Mouse (Mus musculus) midbrain, embryonic 13.5 days (tissue): ENCODE data around the gene Rap1gap. TPM values are rescaled to one million over a fixed set of nuclear protein-coding genes. Genes with fewer than 3 reads are reported as not detected.

Experiments
- ATAC-seq: fragments of 200-750 bp; cut with Nextera tagmentation; 2 replicates; pipeline ENCODE4 v1.8.0; 2017; ENCODE audit warnings: mild to moderate bottlenecking, moderate TSS enrichment, moderate library complexity
- H3K27ac ChIP-seq: fragments of 300-500 bp; sonication (generic); 2 replicates; pipeline ENCODE4 v1.5.1; 2015; ENCODE audit warnings: inconsistent platforms, mild to moderate bottlenecking, moderate library complexity
- H3K27me3 ChIP-seq: fragments of 300-500 bp; sonication (generic); 2 replicates; pipeline ENCODE4 v1.6.1; 2015; ENCODE audit warnings: mild to moderate bottlenecking, inconsistent platforms
- H3K36me3 ChIP-seq: fragments of 300-500 bp; sonication (generic); 2 replicates; pipeline ENCODE4 v1.6.1; 2015; ENCODE audit warnings: mild to moderate bottlenecking, inconsistent platforms
- H3K4me1 ChIP-seq: fragments of 300-500 bp; sonication (generic); replicated peaks from 2 replicates; pipeline ENCODE4 v1.6.1; 2015; ENCODE audit warnings: inconsistent platforms
- H3K4me2 ChIP-seq: fragments of 300-500 bp; sonication (generic); replicated peaks from 2 replicates; pipeline ENCODE4 v1.6.1; 2015; ENCODE audit warnings: moderate library complexity, mild to moderate bottlenecking, inconsistent platforms
- H3K4me3 ChIP-seq: fragments of 300-500 bp; sonication (generic); replicated peaks from 2 replicates; pipeline ENCODE4 v1.5.1; 2015; ENCODE audit warnings: mild to moderate bottlenecking, inconsistent platforms
- H3K9ac ChIP-seq: fragments of 300-500 bp; sonication (generic); replicated peaks from 2 replicates; pipeline ENCODE4 v1.6.1; 2015; ENCODE audit warnings: mild to moderate bottlenecking, inconsistent platforms
- H3K9me3 ChIP-seq: fragments of 300-500 bp; sonication (generic); 2 replicates; pipeline ENCODE4 v1.6.1; 2016; ENCODE audit warnings: mild to moderate bottlenecking, inconsistent platforms
- WGBS: fragments of 180-500 bp; shearing (Covaris S2); methylation state at CpG from one replicate; pipeline ENCODE4 v1.1.7; 2015; 5-methylcytosine and 5-hydroxymethylcytosine counted together
- polyA plus RNA-seq: library from polyadenylated mRNA; unstranded; fragments of >200 nt; fragmentation: Nextera tagmentation; extraction: Ambion mirVana; gene quantifications from 2 replicates; pipeline ENCODE4 v1.2.1, GENCODE M21; 2015

Gene Rap1gap
- polyA plus RNA-seq, 1 experiment from 2014 or later = 30.4 TPM

DNA sequence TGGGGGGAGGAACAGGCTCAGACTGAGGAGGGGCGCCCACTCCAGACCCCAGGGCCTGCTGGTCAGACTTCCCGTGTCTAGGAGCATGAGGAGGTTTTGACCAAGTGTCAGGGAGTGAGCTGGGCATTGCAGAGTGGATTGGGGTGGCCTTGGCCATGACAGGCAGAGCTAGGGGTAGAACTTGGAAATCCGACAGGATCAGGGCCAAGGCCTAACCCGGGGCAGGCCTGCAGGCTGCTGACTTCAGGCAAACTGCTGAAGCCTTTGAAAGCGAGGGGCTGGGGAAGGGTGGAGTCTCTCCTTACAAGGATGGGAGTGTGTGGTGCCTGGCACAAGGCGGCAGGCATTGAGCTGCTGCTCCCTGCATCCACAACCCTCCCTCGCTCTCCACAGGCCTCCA lies 52.5 kb downstream of the Rap1gap start:
- H3K9me3 ChIP-seq = no peaks in the 10 kb centered on the region

DNA sequence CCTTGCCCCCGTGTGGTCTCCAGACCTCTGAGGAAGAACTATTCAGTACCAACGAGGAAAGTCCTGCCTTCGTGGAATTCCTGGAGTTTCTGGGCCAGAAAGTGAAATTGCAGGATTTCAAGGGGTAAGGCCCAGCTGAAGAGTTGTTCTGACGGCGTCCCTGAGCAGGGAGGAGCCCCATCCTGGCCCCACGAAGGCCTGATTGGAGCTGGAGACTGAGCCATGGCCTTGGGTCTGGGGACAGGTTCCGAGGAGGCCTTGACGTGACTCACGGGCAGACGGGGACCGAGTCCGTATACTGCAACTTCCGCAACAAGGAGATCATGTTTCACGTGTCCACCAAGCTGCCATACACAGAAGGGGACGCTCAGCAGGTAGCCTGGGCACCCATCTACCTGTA lies 53.1 kb downstream of the Rap1gap start:
- H3K36me3 ChIP-seq = 0 out of 2 replicates have a peak, but pooled peaks cover 1% of the 10 kb centered on the region
- 76% methylated on average over 15 of the region's 15 CpGs for WGBS
- H3K9me3 ChIP-seq = no peaks in the 10 kb centered on the region
- H3K9ac ChIP-seq = no peak overlapping the region
- H3K4me1 ChIP-seq = peaks cover 26% of the 10 kb centered on the region
- no peak overlapping the region for H3K4me2 ChIP-seq
- no peak overlapping the region for H3K4me3 ChIP-seq
- peaks cover 9% of the 10 kb centered on the region; the same call in 1 of the 2 replicates for H3K27me3 ChIP-seq
- no peak overlapping the region for H3K27ac ChIP-seq
- ATAC-seq = no peak

More for the DNA sequence above, 52.5 kb downstream of the Rap1gap start:
- H3K27me3 ChIP-seq = peaks cover 9% of the 10 kb centered on the region; the same call in 1 of the 2 replicates
- no peak overlapping the region; the same call in 1 of the 2 replicates for H3K9ac ChIP-seq
- no peak overlapping the region for H3K4me2 ChIP-seq
- H3K27ac ChIP-seq = no peak overlapping the region
- 0 out of 2 replicates have a peak, but pooled peaks cover 4% of the 10 kb centered on the region for H3K36me3 ChIP-seq
- WGBS = 58% methylated on average over 7 of the region's 7 CpGs
- ATAC-seq = no peak
- no peak overlapping the region for H3K4me3 ChIP-seq
- peaks cover 24% of the 10 kb centered on the region for H3K4me1 ChIP-seq

DNA sequence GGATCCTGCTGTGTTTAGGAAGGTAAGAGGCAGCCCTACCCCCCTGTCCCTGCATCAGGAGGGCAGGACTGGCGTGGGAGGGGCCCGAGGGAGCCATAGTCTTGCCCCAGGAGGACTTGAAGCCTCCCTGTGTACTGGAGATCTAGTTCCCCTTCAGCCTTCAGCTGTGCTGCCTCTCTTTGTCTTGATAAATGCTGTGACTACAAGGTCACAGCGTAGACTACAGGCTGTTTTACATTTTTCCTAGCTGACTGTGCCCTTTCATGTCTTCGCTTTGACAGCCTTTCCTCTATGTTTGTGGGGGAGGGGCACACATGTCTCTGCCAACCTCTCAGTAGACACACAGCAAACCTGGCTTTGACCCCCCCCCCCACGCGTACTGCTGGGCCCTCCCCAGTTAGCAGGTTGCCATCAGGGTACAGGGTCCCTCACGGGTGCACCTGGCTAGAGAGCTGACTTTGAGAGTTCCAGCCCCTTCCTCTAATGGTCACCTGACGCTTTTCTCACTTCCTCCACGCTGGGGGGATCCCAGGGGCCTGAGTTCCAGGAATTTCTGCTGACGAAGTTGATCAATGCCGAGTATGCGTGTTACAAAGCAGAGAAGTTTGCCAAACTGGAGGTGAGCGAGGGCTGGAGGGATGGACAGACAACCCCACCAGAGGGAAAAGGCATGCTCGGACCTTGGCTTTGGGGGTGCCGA lies 55.0 kb downstream of the Rap1gap start:
- no peak overlapping the region for H3K4me3 ChIP-seq
- H3K27ac ChIP-seq = peak overlapping the region; percentile 86
- ATAC-seq = peak; percentile 7; the same call in 1 of the 2 replicates
- H3K4me1 ChIP-seq = peaks cover 44% of the 10 kb centered on the region
- 30% methylated on average over 15 of the region's 15 CpGs for WGBS
- H3K9ac ChIP-seq = peak overlapping the region; percentile 61
- H3K4me2 ChIP-seq = peak overlapping the region; percentile 33
- H3K9me3 ChIP-seq = no peaks in the 10 kb centered on the region
- no peaks in the 10 kb centered on the region for H3K36me3 ChIP-seq
- peaks cover 27% of the 10 kb centered on the region for H3K27me3 ChIP-seq

DNA sequence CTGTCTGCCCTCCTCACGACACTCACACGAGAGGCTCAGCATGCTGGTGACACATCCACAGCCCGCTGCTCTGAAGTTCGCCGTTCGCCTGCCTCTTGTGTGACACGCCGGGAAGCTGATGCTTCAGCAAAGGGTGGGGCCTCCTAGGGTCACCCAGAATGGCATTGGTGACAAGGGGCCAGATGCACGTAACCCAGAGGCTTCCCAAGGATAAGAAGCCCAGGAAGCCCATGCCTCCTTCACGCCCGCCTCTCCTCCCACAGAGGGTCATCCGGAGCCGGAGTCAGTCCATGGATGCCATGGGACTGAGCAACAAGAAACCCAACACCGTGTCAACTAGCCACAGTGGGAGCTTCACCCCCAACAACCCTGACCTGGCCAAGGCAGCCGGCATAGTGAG lies 57.0 kb downstream of the Rap1gap start:
- no peak overlapping the region for H3K27ac ChIP-seq
- H3K9me3 ChIP-seq = no peaks in the 10 kb centered on the region
- no peak overlapping the region for H3K4me2 ChIP-seq
- peaks cover 45% of the 10 kb centered on the region for H3K4me1 ChIP-seq
- H3K36me3 ChIP-seq = 0 out of 2 replicates have a peak, but pooled peaks cover 4% of the 10 kb centered on the region
- no peak overlapping the region for H3K4me3 ChIP-seq
- no peak for ATAC-seq
- H3K9ac ChIP-seq = no peak overlapping the region
- WGBS = 93% methylated on average over 15 of the region's 15 CpGs
- H3K27me3 ChIP-seq = peaks cover 33% of the 10 kb centered on the region

DNA sequence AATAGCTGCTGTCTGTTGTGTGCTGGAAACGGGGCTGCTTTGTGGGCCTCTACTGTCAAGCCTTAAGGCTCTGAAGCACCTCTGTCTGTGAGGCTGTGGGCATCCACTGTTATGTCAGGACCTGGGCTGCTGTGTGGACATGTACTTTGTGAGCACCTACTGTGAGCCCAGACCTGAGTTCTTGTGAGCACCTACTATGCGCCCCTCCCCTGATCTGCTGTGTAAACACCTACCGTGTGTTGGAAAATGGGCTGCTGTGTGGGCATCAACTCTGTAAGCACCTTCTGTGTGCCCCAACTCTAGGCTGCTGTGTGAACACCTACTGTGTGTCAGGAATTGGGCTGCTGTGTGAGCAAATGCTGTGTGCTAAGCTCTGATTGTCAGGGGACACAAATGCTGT lies 57.7 kb downstream of the Rap1gap start:
- WGBS = 88% methylated on average over 3 of the region's 3 CpGs
- no peaks in the 10 kb centered on the region for H3K9me3 ChIP-seq
- no peak overlapping the region for H3K4me3 ChIP-seq
- H3K9ac ChIP-seq = no peak overlapping the region
- H3K4me2 ChIP-seq = no peak overlapping the region
- H3K36me3 ChIP-seq = 0 out of 2 replicates have a peak, but pooled peaks cover 4% of the 10 kb centered on the region
- H3K27ac ChIP-seq = no peak overlapping the region
- ATAC-seq = no peak
- peaks cover 36% of the 10 kb centered on the region for H3K27me3 ChIP-seq
- H3K4me1 ChIP-seq = peaks cover 47% of the 10 kb centered on the region

DNA sequence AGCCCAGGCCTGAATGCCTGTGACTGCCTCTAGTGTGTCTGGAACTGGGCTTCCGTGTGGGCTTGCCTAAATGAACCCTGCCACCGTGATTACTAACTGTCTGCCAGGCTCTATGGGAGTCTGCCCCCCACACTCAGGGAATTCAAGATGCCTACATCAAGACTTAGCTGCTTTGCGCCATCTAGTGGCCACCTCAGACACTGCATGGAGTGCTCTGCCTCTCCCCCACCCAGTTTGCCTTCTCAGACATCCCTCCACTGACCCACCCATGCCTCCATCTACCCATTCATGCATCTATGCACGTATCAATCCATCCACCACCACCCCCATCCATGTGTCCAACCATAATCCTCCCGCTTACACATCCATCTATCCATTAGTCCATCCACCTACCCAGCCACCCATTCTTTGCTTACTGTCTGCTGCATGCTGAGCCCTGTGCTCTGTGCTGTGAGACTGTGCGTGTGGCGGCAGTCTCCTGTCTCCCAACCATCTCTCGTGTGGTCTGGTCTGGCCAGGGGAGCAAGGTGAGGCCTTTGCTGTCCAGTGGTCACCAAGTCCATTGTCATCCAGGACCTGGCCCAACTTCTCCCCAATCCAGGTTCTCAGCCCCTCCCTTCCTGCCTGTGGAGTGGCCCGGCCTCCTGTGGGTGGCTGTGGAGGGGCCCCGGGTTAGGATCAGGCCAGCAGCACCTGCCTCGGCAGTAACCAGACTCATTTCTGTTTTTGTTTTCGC lies 58.3 kb downstream of the Rap1gap start:
- H3K36me3 ChIP-seq = 0 out of 2 replicates have a peak, but pooled peaks cover 4% of the 10 kb centered on the region
- H3K9me3 ChIP-seq = no peaks in the 10 kb centered on the region
- H3K9ac ChIP-seq = peak overlapping the region; percentile 34; the same call in 1 of the 2 replicates
- no peak overlapping the region for H3K27ac ChIP-seq
- H3K4me2 ChIP-seq = peak overlapping the region; percentile 25
- peaks cover 53% of the 10 kb centered on the region for H3K4me1 ChIP-seq
- no peak overlapping the region for H3K4me3 ChIP-seq
- peak; percentile 21 for ATAC-seq
- WGBS = 24% methylated on average over 12 of the region's 12 CpGs
- H3K27me3 ChIP-seq = peaks cover 32% of the 10 kb centered on the region

DNA sequence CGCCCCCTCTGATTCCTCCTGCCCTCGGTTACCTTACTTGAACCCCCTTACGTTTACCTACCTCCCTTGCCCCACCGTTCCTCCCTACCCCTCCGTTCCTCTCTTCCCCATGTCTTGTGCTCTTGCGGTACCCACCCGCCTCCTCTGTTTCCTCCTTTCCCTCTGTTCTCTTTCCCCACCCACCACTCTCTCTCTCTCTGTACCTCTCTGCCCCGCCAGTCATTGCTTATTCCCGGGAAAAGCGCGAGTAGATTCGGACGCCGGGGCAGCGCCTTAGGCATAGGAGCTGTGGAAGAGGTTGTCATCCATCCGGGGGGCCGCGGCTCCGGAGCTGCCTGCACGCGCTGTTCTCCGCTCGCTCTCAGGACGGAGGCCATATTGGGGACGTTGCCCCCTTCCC lies 59.0 kb downstream of the Rap1gap start:
- Histone ChIP-seq H3K36me3 (0 out of 2 replicates have a peak, but pooled peaks cover 4% of the 10 kb centered on the region), H3K4me1 (peaks cover 54% of the 10 kb centered on the region), H3K27ac (no peak overlapping the region), H3K4me2 (peak overlapping the region; percentile 25), H3K9ac (peak overlapping the region; percentile 34; the same call in 1 of the 2 replicates), H3K9me3 (no peaks in the 10 kb centered on the region), H3K4me3 (no peak overlapping the region; the same call in 1 of the 2 replicates), H3K27me3 (peaks cover 29% of the 10 kb centered on the region)
- WGBS = 47% methylated on average over 25 of the region's 25 CpGs
- ATAC-seq = no peak

DNA sequence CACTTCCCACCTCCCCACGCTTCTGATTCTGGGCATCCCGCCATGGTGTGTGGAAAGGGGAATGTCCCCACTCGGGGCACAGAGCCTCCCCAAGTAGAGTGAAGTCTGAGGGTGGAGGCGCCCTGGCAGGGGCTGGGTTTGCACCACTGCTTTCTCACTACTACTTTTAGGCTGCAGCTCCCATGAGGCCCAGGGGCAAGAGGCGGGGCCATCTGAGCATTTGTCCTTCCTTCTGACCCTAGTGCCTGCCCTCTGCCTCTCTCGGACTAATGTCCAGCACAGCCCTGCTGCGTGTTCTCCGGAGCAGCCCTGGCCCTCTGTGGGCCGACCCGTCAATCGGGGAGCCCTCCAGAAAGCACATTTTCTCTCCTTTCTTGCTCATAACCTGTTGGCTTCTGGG lies 59.7 kb downstream of the Rap1gap start:
- H3K9ac ChIP-seq = no peak overlapping the region
- WGBS = 40% methylated on average over 11 of the region's 11 CpGs
- no peak for ATAC-seq
- H3K4me2 ChIP-seq = peak overlapping the region; percentile 25
- H3K27me3 ChIP-seq = peaks cover 34% of the 10 kb centered on the region
- H3K9me3 ChIP-seq = no peaks in the 10 kb centered on the region
- H3K4me1 ChIP-seq = peaks cover 54% of the 10 kb centered on the region
- 0 out of 2 replicates have a peak, but pooled peaks cover 4% of the 10 kb centered on the region for H3K36me3 ChIP-seq
- H3K27ac ChIP-seq = no peak overlapping the region
- H3K4me3 ChIP-seq = no peak overlapping the region

DNA sequence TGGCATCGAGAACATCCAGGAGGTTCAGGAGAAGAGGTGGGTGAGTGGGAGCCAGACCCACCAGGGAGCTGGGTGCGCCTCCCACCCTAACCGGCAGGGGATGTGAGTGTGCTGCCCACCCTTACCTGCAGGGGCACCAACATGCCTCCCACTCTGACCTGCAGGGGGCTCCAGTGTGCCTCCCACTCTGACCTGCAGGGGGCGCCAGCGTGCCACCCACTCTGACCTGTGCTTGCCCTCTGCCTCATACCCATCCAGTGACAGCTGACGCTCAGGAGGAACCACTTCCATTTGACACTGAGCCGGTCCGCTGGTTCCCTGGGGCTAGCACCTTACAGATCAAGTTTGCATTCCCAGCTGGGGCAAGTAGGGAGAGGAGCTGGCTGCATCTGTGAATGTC lies 60.2 kb downstream of the Rap1gap start:
- no peak for ATAC-seq
- 47% methylated on average over 8 of the region's 8 CpGs for WGBS
- Histone ChIP-seq H3K4me2 (no peak overlapping the region), H3K27me3 (peaks cover 38% of the 10 kb centered on the region), H3K4me3 (no peak overlapping the region), H3K4me1 (peaks cover 54% of the 10 kb centered on the region), H3K36me3 (0 out of 2 replicates have a peak, but pooled peaks cover 4% of the 10 kb centered on the region), H3K27ac (no peak overlapping the region), H3K9me3 (no peaks in the 10 kb centered on the region), H3K9ac (no peak overlapping the region)

DNA sequence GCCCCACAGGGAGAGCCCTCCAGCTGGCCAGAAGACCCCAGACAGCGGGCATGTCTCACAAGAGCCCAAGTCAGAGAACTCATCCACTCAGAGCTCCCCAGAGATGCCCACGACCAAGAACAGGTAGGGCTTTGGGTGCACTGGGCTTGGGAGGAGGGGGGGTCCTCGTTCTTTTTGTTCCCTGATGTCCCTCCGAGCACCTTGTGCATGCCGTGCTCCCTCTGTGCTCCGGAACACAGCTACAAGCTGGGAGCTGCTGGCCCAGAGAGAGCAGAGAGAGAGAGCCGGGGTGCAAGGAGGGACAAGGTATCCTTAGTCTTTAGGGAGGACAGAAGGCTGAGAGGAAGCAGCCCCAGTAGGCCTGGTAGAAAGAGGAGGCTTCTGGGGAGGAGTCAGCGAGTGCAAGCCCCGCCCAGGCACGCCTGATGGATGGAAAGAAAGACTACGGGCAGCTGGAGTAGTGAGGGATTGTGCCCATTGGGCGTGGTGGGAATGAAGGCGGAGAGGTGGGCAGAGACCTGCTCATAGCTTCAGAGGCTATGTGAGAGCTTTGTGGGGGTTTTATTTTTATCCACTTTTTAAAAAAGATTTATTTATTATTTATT lies 61.1 kb downstream of the Rap1gap start:
- Histone ChIP-seq H3K9ac (no peak overlapping the region), H3K36me3 (0 out of 2 replicates have a peak, but pooled peaks cover 4% of the 10 kb centered on the region), H3K27ac (no peak overlapping the region), H3K4me2 (no peak overlapping the region), H3K9me3 (no peaks in the 10 kb centered on the region), H3K4me1 (peaks cover 51% of the 10 kb centered on the region), H3K4me3 (no peak overlapping the region), H3K27me3 (peaks cover 41% of the 10 kb centered on the region)
- WGBS = 79% methylated on average over 13 of the region's 13 CpGs
- no peak for ATAC-seq

DNA sequence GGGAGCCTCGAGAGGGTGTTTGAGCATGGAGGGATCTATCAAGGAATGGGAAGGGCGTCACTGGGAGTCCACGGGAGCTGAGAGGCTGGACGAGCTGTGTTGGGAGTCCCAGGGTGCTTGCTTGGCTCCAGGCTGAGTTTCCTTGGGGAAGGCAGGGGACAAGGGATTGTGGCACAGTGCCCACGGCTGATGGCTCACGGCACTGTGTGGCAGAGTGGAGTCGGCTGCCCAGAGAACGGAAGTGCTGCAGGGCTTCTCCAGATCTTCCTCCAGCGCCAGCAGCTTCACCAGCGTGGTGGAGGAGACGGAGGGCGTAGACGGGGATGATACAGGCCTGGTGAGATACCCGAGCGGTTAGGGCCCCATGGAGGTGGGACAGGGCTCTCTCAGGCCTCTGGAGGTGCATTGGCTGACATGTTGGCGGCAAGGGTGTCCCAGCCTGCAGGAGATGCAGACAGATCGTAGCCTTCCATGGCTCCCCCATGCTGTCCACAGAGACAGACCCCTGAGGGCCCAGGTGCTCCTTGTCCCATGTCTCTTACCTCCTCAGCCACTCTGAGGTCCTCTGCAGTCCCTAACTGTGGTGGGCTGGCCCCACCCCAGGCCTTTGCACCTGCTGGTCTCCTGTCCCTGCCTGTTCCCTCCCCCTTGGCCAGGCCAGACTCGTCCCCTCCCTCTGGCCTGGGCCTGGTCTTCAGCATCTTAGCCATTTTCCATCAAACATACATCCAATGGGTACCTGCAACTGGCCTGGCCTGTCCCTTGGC lies 62.4 kb downstream of the Rap1gap start:
- Histone ChIP-seq H3K36me3 (0 out of 2 replicates have a peak, but pooled peaks cover 4% of the 10 kb centered on the region), H3K4me3 (no peak overlapping the region), H3K9me3 (no peaks in the 10 kb centered on the region), H3K9ac (peak overlapping the region; percentile 37; the same call in 1 of the 2 replicates), H3K4me1 (peaks cover 51% of the 10 kb centered on the region), H3K4me2 (peak overlapping the region; percentile 73; the same call in 1 of the 2 replicates), H3K27ac (0 out of 2 replicates have a peak overlapping the region, but pooled peaks have one; percentile 22), H3K27me3 (peaks cover 44% of the 10 kb centered on the region)
- 80% methylated on average over 18 of the region's 18 CpGs for WGBS
- no peak for ATAC-seq
